Mouse (Mus musculus) layer of hippocampus, adult 11-12 months (tissue): ENCODE results near the gene Ddx23.
A peak's percentile ranks its signal among the peaks of the same experiment; 100 is the strongest.

Experiments
- DNase-seq: peaks from one replicate; pipeline ENCODE4 v3.0.0; 2022; ENCODE audit warnings: low spot score

The Ddx23 gene

GRCm38 (mm10) chr15:98632921-98633320, 29.8 kb downstream of the Ddx23 start:
- no peak for DNase-seq

- DNase-seq, result no peak
Measured at GRCm38 (mm10) chr15:98632107-98632744, 30.5 kb downstream of the Ddx23 start.

DNA sequence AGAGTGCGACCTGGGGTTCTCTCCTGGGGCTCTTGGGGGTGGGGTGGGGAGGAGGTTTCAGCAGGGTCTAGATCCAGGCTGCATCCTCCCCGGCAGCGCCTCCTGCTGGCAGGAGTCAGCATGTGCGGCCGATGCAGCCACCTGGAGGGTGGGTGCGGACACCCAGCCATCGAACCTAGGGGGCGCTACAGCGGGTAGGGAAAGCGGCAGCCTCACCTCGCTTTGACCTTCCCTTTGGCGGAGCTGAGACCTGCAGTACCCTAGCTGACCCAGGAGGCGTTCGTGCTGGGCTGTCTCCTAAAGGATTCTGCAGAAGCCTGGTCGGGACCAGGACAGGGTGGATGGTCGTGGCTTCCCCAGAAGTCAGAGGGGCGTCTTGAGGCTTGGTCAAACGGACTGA, 31.2 kb downstream of the Ddx23 start:
- DNase-seq, result peak; percentile 59

DNA sequence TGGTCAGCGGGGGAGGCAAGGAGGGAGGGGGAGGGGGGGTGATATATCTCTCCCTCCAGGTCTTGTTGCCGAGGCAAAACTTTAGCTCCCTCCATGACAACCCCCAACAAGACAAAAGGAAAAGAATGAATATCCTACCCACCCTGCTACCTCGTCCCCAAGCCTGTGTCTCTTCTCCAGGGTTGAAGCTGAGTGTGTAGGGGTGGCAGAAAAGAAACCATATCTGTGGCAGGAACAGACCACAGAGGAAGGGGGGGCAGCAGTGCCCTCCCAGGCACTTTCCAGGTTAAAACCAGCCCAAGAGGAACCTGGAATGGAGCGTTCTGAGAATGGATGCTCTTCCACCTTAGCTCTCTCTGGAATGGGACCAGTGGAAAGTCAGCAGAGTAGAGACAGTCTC, 32.2 kb downstream of the Ddx23 start, which contains the start of gene Cacnb3:
Cacnb3 (plus strand) TSS at position 301 of the 400 bp plus-strand sequence.
- DNase-seq, result no peak

GRCm38 (mm10) chr15:98629464-98629863, 33.2 kb downstream of the Ddx23 start:
- DNase-seq, result no peak

GRCm38 (mm10) chr15:98628589-98629254, 34.0 kb downstream of the Ddx23 start:
- DNase-seq, result no peak

- no peak for DNase-seq
Measured at GRCm38 (mm10) chr15:98626487-98627212, 36.0 kb downstream of the Ddx23 start.

GRCm38 (mm10) chr15:98626078-98626477, 36.6 kb downstream of the Ddx23 start:
- DNase-seq, result no peak

GRCm38 (mm10) chr15:98623361-98623821, 39.3 kb downstream of the Ddx23 start:
- DNase-seq, result no peak

GRCm38 (mm10) chr15:98622721-98623120, 40.0 kb downstream of the Ddx23 start:
- no peak for DNase-seq

DNA sequence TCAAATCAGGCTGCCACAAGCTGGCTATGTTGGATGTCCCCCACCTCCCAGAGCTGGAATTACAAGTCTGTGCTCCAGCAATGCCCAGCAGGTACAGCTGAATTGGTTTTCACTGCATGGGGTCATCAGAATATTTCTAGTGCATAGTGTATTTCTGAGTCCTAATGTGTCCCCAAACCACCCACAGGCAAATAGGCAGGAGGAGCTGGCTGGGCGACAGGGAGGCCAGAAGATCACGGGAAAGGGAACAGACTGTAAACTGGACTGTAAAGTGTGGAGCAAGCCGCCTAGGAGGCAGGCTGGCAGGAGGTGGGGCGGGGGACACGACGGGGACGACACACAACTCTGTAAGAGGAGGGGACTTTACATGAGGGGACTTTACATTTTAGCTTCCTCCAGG, 40.5 kb downstream of the Ddx23 start:
- no peak for DNase-seq

DNA sequence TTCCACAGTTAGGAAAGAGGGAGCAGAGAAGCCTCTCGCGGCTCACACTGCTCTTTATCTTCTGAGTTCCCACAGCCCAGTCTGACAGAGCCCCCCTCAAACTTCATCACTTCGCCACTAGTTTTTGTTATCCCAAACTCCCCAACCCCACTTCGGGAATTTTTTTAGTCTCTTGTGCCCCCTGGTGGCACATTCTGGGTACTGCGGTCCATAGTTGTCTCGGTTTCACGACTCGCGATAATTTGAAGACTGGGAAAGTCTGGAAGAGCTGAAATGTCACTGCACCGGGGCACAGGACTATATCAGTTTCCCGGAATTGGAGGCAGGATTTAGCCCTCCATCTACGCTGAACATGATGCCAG, 45.5 kb downstream of the Ddx23 start:
- DNase-seq, result peak; percentile 74

GRCm38 (mm10) chr15:98616362-98617175, 46.1 kb downstream of the Ddx23 start:
- DNase-seq, result no peak

- no peak for DNase-seq
Measured at GRCm38 (mm10) chr15:98615751-98616150, 46.9 kb downstream of the Ddx23 start.

DNA sequence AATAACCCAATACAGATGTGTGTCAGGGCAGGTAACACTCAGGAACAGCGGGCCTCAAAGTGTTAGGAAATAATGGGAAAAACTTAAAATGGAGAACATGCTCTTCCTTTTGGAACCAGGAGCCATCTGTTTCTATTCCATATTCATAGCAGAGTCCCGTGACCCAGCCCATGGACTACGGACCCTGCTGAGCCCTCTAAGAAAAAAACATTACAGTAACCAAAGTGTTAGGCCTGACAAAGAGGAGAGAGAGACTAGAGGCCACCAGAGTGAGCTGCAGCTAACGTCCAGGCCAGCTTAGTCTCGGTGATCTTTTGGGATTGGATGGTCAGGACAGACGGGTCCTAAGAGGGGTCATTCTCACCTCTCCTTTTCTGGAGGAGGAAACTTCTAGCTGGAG, 47.7 kb downstream of the Ddx23 start:
- no peak for DNase-seq

GRCm38 (mm10) chr15:98614551-98614950, 48.1 kb downstream of the Ddx23 start:
- DNase-seq, result no peak

DNA sequence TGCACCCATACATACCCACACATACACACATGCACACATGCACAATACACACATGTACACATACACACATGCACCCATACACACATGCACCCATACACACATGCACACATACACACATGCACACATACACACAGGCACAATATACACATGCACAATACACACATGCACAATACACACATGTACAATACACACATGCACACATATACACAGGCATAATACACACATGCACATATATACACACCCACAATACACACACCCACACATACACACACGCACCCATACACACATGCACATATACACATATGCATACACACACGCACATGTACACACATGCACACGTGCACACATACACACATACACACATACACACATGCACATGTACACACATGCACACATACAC, 50.5 kb downstream of the Ddx23 start:
- no peak for DNase-seq

DNA sequence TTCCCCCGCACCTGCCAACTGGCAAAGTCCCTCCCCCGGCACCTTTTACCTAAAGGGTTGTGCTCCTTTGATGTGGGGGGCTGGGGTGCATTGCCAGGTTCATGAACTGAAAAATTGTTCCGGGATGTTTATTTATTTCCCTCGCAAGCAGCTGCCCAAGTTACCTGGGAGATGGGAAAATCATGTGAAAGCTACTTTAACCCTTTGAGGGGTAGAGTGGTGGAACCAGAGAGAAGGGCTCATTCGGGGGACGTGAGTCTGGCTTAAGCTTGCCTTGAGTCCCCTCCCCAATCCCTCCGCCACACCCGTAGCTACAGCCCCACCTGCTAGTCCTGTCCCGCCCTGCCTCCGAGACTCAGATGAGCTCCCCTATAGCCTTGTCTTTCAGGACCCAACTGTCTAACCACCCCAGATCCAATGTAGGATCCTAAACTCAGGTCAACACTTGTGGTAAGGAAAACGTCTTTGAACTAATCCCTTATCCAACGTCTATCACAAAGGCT, 52.5 kb downstream of the Ddx23 start:
- no peak for DNase-seq

DNA sequence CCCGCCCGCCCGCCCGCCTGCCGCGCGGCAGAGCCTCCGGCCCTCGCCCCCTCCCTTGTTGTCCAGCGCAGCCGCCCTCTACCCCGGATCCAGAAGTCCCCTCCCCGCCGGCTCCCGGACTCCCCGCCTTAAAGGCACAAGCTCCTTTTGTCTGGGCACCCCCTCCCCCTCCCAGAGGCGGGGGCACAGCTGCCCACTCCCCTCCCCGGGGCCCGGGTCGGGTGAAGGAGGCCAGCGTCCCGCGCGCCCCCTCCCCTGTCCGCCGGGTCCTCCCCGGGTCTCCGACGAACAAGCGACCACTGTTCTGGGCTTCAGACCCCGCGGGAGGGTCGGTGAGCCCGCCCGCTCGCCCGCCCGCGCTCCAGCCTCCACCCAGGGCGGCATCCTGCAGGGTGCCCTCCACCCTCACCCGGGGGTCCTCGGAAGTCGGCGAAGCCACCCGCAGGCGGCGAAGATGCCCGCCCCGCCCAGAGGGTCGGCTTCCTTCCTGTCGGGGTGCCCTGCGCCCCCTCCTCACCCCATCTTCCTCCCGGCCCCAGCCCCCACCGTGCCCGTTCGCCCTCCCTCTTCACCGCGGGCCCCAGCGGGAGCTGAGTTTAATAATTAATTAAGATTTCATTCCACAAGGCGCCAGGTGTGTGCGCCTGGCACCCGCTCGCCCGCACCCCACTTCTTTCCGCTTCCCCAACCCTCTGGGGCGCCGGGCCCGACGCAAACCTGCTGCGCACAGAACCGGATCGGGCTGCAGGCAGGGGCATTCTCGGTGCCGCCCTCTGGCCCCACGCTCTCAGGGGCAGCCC, 53.2 kb downstream of the Ddx23 start, which contains the start of gene Adcy6:
Adcy6 (minus strand) TSS at position 746 of the 800 bp plus-strand sequence.
- peak; percentile 73 for DNase-seq

GRCm38 (mm10) chr15:98608784-98609250, 53.9 kb downstream of the Ddx23 start:
- DNase-seq, result no peak
